Mouse (Mus musculus): ENCODE data around the gene Mapk6.
A peak's percentile ranks its signal among the peaks of the same experiment; 100 is the strongest.

The Mapk6 gene

DNA sequence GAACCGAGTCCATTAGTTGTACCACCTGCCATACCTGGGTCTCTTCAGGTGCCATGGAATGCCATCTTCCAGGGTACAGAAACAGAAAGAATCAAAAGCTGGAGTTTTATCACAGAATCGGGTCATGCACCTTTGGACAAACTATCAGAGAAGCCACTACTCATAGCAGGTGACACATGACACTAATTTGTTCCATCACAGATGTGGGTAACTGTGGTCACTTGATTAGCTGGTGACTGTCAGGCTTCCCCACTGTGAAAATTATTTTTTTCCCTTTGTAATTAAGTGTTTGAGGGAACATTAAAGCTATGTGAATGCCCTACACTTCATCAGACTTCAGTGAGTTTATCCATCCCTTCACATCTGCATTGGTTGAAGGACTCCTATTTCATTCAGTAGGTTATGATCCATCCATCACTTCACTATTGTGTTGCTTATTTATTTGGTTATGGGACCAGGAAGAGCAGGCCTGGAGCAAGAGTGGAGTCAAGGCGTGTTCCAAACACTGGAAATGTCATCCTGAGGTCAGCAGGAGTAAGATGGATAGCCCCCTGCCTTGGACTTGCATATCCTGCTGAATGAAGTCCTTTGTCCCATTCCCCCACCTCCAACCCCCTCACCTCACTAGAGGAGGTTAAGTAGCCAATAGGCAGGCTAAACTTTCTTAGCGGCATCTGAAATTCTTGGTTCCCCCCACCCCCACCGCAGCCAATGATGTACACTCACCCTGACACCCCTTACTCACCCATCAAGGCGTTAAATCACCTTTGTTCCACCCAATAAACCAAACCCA lies 14.7 kb upstream of the Mapk6 start:
- no peak for DNase-seq (ENCODE audit: low read depth)

GRCm38 (mm10) chr9:75423683-75424082 lies 13.9 kb upstream of the Mapk6 start:
- no peak for DNase-seq (ENCODE audit: low read depth)

- DNase-seq (ENCODE audit: low read depth) = no peak
Observed at GRCm38 (mm10) chr9:75422251-75422691, 12.5 kb upstream of the Mapk6 start.

GRCm38 (mm10) chr9:75414204-75414603 lies 4.4 kb upstream of the Mapk6 start:
- peak; percentile 94 for DNase-seq (ENCODE audit: low read depth)

DNA sequence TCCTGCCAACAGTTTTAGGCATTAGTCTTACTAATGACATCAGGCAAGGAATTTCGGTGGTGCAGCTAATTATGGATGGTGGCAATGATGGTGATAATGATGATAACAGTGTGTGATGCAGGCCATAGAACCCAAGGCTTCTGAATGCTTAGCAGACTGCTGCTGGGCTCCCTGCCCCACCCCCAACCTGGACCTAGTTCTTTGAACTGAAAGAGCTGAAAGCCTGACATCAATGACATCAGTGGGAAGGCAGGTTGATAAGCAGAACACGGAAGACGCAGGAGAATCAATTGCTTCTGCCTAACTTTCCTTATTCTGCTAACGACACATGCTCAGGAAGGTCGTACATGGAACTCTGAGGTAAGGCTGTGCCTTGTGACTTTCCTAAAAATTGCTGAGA lies 3.4 kb upstream of the Mapk6 start:
- peak; percentile 75 for DNase-seq (ENCODE audit: low read depth)

- peak; percentile 43 for DNase-seq (ENCODE audit: low read depth)
Observed at GRCm38 (mm10) chr9:75411584-75411983, 1.8 kb upstream of the Mapk6 start.

DNA sequence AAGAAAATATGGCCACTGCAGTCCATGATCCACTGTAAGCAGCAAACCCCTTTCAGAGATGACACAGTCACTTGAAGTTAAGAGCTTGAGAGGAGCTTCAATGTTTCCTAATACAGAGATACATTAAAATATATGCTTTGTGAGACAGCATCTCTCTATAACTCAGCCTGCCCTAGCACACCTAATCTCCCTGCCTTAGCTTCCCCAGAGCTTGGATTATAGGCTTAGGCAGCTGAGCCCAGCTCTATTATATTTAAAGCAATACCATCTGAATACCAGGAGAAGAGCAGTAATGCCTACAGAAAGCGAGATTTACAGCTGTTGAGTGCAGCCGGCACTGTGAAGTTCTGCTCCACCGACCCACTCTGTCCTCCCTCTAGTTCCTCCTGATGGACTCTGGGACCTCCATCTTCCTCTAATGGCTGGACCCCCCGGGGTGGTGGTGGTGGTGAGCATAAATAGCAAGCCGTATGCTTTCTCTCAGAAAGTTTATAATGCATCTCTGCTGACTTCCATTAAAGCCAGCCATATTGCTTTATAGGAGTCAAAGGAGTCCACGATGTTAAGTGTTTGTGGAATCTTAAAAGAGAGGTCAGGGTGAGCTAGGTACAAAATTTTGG lies 1.2 kb upstream of the Mapk6 start:
- DNase-seq (ENCODE audit: low read depth) = peak; percentile 45

DNA sequence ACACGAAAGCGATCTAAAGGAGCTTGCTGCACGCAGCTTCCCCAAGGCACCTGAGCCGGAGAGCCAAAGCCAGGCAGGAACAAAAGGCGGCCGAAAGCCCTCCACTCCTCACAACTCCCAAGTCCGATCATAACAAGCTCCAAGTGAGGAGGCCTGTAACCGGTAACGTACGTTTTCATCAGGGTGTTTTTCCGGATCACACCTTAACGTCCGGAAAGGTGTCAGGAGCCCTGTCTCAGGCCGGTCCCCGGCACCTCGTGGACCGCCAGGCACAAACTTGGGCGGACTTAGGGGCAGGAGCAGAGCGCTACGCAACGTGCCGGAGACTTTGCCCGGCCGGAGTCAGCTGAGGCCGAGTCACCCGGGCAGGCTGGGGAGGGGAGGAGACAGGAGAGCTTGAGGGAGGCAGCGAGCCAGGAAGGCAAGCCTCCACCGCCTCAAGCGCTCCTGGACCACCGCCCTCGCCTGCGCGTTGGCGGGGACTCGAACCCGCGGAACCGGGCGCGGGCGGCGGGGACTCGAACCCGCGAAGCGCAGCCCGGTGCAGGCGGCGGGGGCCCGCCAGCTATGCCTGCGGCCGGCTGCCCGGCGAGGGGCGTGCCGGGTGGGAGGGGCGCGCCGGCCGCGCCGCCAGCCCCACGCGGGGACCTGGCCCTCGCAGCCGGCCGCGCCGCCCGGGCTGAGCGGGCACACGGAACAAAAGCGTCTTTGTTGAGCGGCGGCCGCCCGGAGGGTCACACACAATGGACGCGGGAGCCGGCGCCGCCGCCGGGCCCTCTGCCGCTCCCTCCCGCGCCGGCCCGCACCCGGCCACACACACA lies 564 bp downstream of the Mapk6 start:
- DNase-seq (ENCODE audit: low read depth) = peak; percentile 82

GRCm38 (mm10) chr9:75408204-75408826 lies 1.5 kb downstream of the Mapk6 start:
- peak; percentile 73 for DNase-seq (ENCODE audit: low read depth)

- DNase-seq (ENCODE audit: low read depth) = peak; percentile 83
Observed at GRCm38 (mm10) chr9:75407803-75408202, 2.0 kb downstream of the Mapk6 start.

GRCm38 (mm10) chr9:75406121-75406520 lies 3.7 kb downstream of the Mapk6 start:
- no peak for DNase-seq (ENCODE audit: low read depth)

- DNase-seq (ENCODE audit: low read depth) = peak; percentile 41
Observed at GRCm38 (mm10) chr9:75403520-75403919, 6.3 kb downstream of the Mapk6 start.

DNA sequence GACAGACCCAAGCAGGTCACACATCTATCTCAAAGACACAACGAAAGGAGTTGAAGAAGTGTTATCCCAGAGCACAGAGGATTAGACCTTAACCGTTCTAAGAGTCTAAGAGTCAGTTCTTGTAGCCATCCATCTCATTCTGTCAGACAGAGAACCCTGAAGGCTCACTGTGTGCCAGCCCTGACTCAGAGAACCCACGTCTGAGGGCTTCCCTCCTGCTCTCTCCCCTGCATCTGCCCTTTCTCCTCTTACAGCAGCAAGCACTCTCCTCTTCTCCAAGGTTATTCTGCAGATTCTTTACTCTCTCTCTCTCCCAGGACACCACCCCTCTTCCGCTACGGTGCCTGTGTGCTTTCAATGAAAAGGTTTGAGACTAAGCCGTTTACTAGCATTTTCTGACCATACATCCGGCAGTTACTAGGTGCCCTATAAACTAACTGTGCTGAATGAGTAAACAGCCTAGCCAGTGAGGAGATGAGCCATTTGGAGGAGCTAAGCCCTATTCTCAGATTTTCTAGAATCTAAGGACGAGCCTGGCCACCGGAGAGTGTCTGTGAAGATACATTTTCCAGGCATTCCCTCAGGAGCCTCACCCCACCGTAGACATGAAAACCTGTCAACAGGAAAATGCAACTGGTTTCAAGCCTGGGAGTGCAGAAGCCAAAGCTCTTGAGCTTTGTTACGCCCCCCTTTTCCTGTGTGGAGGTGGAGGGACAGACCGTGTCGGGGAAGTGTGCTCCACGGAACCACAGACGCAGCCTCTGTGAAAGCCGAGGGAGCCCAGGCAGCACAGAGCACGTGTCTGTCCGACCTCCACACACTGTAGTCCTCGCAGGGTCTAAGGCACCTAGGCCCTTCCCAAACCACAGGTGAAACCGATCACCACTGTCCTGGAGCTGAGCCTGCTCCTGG lies 8.0 kb downstream of the Mapk6 start:
- peak; percentile 82 for DNase-seq (ENCODE audit: low read depth)

DNA sequence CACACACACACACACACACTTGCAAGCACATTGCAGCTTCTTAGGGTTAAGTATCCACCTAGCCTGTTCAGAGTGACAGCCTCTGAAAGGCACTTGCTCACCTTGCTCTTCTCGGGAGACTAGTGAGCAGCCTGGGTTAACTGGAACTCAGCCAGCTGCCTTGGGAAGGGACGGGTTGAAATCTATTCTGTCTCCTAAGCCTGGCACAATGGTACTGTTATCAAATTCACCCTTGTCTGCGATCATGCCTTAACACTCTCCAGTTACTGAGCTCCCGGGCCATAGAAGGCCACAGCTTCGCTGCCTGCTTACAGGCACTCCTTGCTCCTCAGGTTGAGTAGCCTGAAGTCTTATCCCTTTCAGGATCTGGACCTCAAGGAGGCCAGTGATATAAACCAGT lies 9.2 kb downstream of the Mapk6 start:
- peak; percentile 40 for DNase-seq (ENCODE audit: low read depth)

- DNase-seq (ENCODE audit: low read depth) = peak; percentile 49
Observed at GRCm38 (mm10) chr9:75399069-75399468, 10.7 kb downstream of the Mapk6 start.

DNA sequence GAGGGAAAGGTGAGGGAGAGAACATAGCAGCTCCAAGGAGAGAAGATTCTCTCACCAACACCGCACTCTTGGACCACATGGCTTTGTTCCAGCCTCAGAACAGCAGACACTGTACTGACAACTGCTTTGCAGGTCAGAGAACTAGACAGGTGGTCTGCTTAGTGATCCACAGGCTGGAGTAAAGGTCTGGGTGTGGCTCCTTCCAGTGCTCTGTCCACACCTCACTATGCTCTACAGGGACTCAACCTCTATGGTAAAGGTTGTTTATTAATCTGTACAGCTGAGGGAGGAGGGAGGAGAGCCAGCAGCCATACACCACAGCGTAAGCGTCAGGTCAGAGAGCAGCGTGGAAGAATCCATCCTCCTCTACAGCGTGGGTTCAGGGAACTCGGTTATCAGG lies 13.8 kb downstream of the Mapk6 start:
- DNase-seq (ENCODE audit: low read depth) = no peak

DNA sequence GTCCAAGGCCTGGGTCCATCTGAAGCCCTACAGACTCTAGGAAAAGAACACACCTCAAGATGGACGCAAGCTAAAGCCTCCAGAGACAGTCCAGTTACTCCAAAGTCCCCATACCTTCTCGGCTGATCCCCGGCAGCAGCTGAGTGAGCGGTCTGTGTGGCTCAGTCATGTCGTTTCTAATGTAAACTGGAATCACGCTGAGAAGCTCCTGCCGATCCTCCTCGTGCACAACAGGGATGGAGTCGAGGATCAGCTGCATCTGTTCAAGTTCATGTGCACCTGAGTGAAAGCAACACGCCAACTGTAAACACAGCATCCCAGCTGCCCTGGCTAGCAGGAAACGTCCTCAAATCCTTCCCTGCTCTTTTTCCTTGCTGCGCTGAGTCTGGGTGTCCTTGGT lies 16.6 kb downstream of the Mapk6 start:
- no peak for DNase-seq (ENCODE audit: low read depth)

GRCm38 (mm10) chr9:75385218-75385974 lies 24.4 kb downstream of the Mapk6 start:
- no peak for DNase-seq (ENCODE audit: low read depth)

DNA sequence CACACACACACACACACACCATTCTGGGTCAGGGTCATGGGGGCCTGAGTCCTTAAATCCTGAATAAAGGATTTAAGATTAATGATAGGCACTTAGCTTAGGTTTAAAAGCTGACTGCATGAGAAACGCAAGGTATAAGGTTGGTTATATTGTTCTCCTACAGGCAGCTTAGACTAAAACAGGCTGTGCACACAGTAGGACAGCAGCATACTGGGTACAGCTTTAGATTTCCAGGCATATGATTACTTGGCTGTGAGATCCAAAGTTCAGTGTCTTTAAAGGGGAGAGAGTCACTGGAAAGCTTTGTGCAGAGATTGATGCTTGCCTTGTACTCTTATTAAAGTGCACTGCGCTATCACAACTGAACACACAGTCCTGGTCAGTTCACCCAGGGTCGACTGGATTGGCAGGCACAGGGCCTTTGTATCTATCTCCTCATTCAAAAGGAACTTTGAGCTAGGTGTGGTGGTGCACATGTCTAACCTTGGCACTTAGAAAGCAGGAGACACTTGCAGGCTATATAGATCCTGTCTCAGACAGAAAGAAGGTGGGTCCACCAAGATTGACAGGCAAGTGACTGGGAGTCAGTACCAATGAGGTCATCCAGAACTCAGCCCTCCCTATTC lies 25.4 kb downstream of the Mapk6 start:
- no peak for DNase-seq (ENCODE audit: low read depth)

GRCm38 (mm10) chr9:75383785-75384184 lies 26.0 kb downstream of the Mapk6 start:
- DNase-seq (ENCODE audit: low read depth) = peak; percentile 60
